Mouse (Mus musculus): ENCODE data around the gene Tas1r2. TPM values are rescaled to one million over a fixed set of nuclear protein-coding genes. Genes with fewer than 3 reads are reported as not detected.

The Tas1r2 gene
- polyA plus RNA-seq (2012; rRNA removed) = not detected in 2 replicates

GRCm38 (mm10) chr4:139653238-139653637 is at the start of gene Tas1r2:
Tas1r2 (plus strand) TSS chr4:139653538.

DNA sequence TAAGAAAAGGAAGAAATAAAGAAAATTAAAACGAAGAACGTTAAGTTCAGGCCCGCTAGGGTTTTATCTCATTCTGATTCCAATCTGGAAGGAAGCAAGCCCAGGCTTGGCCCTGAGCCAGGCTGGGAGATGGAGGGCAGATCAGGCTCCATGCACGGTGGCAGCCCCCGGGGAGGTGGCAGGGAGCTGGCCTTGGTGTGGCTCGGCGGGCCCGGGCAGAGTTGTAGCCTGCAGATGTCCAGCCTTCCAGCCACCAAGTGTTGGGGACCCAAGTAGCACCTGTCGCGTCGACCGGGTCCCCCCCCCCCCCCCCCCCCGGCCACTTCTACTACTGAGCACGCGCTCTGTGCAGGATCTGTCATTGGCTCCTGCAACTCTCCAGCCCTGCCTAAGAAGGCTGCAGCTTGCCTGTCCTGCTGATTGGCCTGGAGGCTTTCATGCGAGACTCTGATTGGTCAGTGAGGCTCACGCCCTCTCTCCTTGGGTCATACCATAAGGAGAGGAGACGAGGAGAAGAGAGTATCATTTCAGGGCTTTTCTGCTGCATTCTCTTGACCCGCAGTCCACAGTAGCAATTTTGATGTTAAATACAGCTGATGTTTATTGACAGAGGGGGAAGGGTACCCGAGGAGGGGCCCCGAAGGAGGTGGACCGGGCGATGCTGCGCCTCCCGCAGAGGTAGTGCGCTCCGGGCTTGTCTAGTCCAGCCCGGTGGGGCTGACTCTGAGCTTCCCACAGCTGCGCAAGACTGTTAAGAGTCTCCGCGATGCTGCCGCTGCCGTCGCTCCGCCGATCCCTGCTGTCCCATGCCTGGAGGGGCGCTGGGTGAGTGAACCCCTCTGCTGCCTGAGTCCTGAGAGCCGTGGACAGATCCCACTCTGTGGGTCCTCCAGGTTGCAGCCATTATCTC is 30.7 kb upstream of the Tas1r2 start, which contains the start of gene Aldh4a1:
Gene Aldh4a1 (plus strand): TSS at position 494 of the 910 bp plus-strand sequence.

Other genes with a start within 250 kb of the Tas1r2 start
- gene Iffo2, start 123.0 kb upstream of the Tas1r2 start, polyA plus RNA-seq (2012; rRNA removed) = 3.7 and 4.0 TPM in 2 replicates
- not detected in 2 replicates for gene Gm21969, start 50.4 kb upstream of the Tas1r2 start, polyA plus RNA-seq (2012; rRNA removed)
- gene Aldh4a1, start 30.7 kb upstream of the Tas1r2 start, polyA plus RNA-seq (2012; rRNA removed) = 20.8 and 26.3 TPM in 2 replicates
- 0.06 and 0.39 TPM in 2 replicates for gene Pax7, start 180.0 kb downstream of the Tas1r2 start, polyA plus RNA-seq (2012; rRNA removed)

Measured in stomach, adult 2 months (tissue).